Mouse (Mus musculus): ENCODE measurements around the gene Spata31d1b. TPM values are rescaled to one million over a fixed set of nuclear protein-coding genes. Genes with fewer than 3 reads are reported as not detected.
"Not testable (repeated sequence)": the region's sequence is repeated elsewhere in the genome, so short reads cannot be mapped to it uniquely, and the experiment has no call there.

Gene Spata31d1b
- total and polyA plus RNA-seq, 2 experiments from 2014 or later: 0.33 TPM; not detected in 1

DNA sequence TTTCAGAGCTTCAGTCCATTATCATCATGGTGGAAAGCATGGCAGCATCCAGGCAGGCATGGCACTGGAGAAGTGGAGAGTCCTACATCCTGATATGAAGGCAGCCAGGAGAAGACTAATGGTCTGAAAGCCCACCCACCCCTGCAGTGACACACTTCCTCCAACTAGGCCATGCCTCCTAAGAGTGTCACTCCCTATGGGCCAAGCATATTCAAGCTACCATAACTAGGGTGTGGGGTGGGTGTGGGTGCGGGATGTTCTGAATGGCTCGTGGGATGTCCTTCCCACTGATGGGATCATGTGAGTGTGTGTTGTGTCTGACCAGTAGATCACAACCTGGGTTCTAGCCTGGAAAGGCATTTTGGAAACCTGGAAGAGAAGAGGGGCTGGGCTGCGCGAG is 21.9 kb downstream of the Spata31d1b start:
- no peak overlapping the region for H3K27ac ChIP-seq (ENCODE audit: low read depth, low read length)
- WGBS: 89% methylated on average over 2 of the region's 4 CpGs
- no peaks in the 10 kb centered on the region for H3K27me3 ChIP-seq (ENCODE audit: insufficient read depth, low read length)
- DNase-seq (no peak), ATAC-seq (no peak)
- H3K4me1 ChIP-seq (ENCODE audit: insufficient read depth): no peaks in the 10 kb centered on the region
- H3K36me3 ChIP-seq (ENCODE audit: insufficient read depth): no peaks in the 10 kb centered on the region
- no peaks in the 10 kb centered on the region for H3K9me3 ChIP-seq (ENCODE audit: low read length)
- H3K9ac ChIP-seq: no peak overlapping the region
- no peak overlapping the region for H3K4me2 ChIP-seq (ENCODE audit: low read depth)
- TF ChIP-seq CTCF (IDR thresholded peaks at IDR 0.05; ENCODE audit: low read depth): no peak
- no peak overlapping the region for H3K4me3 ChIP-seq (ENCODE audit: low read depth, low read length)

DNA sequence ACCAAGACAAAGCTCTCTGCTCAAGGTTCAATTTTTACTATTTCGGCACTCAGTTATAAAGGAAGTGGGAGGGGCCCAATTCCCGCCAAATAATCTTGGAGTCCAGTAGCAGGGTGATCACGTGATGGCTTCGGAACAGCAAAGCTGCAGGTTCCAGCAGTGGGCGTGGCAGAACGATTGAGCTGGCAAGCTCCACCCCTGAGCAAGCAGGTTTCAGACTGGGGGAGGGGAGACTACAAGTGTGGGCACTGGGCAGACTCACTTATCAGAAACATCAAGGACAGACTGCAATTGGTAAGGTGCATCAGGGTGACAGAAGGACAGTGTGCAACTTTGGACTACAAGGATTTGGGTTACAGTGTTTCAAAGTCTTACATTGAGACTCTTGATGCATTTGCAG is 22.3 kb downstream of the Spata31d1b start:
- H3K27me3 ChIP-seq (ENCODE audit: insufficient read depth, low read length); H3K4me3 ChIP-seq (ENCODE audit: low read depth, low read length); H3K9me3 ChIP-seq (ENCODE audit: low read length); DNase-seq; H3K4me2 ChIP-seq (ENCODE audit: low read depth); ATAC-seq; H3K9ac ChIP-seq; H3K4me1 ChIP-seq (ENCODE audit: insufficient read depth); H3K36me3 ChIP-seq (ENCODE audit: insufficient read depth); H3K27ac ChIP-seq (ENCODE audit: low read depth, low read length): not testable (repeated sequence)
- 33% methylated on average over 6 of the region's 6 CpGs for WGBS

DNA sequence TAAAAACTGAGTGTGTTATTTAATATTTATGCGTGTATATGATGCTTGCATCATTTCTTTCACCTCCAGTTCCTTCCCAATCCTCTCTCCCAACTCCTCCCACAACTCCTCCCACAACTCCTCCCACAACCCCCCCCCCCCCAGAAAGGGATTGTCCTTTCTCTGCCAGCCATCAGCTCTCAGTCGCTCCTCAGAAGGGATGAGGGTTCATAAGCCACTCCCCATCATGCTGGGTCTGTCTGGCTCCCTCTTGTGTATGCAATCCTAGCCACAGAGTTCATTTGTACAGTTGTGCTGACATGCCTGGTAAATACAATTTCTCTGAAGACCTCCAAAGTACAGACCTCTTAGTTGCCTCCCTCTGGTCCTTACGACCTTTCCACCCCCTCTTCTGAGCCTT is 23.1 kb downstream of the Spata31d1b start:
- H3K27ac ChIP-seq (ENCODE audit: low read depth, low read length): no peak overlapping the region
- no peaks in the 10 kb centered on the region for H3K9me3 ChIP-seq (ENCODE audit: low read length)
- H3K9ac ChIP-seq: no peak overlapping the region
- TF ChIP-seq CTCF (IDR thresholded peaks at IDR 0.05; ENCODE audit: low read depth): peak; percentile 33
- no peak overlapping the region for H3K4me2 ChIP-seq (ENCODE audit: low read depth)
- H3K4me3 ChIP-seq (ENCODE audit: low read depth, low read length): no peak overlapping the region
- H3K36me3 ChIP-seq (ENCODE audit: insufficient read depth): no peaks in the 10 kb centered on the region
- H3K27me3 ChIP-seq (ENCODE audit: insufficient read depth, low read length): no peaks in the 10 kb centered on the region
- no peaks in the 10 kb centered on the region for H3K4me1 ChIP-seq (ENCODE audit: insufficient read depth)
- WGBS: 17% methylated on average over 3 of the region's 3 CpGs
- DNase-seq (no peak), ATAC-seq (peak; percentile 77)

DNA sequence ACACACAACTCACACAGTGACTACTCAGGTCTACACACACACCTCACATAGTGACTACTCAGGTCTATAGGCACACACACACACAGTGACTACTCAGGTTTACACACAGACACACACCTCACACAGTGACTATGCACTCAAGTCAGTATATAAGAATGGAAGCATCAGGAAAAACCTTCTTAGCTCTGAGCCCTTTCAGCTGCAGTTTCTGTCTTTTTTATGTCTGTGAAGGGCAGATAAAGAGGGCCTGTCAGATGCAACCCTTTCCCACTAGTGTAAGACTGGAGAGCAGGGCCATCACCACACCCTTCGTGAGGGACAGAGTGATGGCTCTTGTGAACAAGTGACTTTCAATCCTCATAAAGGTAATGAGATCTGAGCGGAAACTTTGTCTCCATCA is 26.4 kb downstream of the Spata31d1b start:
- 84% methylated on average over 2 of the region's 2 CpGs for WGBS
- Histone ChIP-seq H3K27ac (ENCODE audit: low read depth, low read length) (no peak overlapping the region), H3K36me3 (ENCODE audit: insufficient read depth) (no peaks in the 10 kb centered on the region), H3K27me3 (ENCODE audit: insufficient read depth, low read length) (no peaks in the 10 kb centered on the region), H3K9me3 (ENCODE audit: low read length) (no peaks in the 10 kb centered on the region), H3K4me2 (ENCODE audit: low read depth) (no peak overlapping the region), H3K4me3 (ENCODE audit: low read depth, low read length) (no peak overlapping the region), H3K9ac (no peak overlapping the region), H3K4me1 (ENCODE audit: insufficient read depth) (no peaks in the 10 kb centered on the region)
- ATAC-seq (no peak), DNase-seq (no peak)
- no peak for TF ChIP-seq CTCF (IDR thresholded peaks at IDR 0.05; ENCODE audit: low read depth)

DNA sequence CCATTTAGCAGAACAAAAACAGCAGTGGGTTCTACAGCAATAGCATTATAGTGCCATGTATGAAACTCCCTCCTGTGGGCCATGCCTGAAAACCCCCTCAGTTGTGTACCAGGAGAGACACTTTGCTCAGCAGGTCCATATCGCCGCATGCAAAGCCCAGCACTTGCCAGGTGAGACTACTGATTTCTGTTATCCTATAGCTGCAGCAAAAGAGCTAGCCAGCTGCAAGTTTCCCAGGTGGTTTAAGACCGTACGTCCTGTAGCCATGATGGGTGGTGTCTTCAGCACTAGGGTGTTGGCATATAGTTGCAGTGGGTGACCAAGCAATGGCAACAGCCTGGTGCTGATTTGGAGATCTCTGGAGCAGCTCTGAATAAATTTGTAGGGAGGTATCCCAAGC is 27.3 kb downstream of the Spata31d1b start:
- DNase-seq: no peak
- H3K4me1 ChIP-seq (ENCODE audit: insufficient read depth): no peaks in the 10 kb centered on the region
- no peaks in the 10 kb centered on the region for H3K36me3 ChIP-seq (ENCODE audit: insufficient read depth)
- no peak overlapping the region for H3K9ac ChIP-seq
- no peaks in the 10 kb centered on the region for H3K9me3 ChIP-seq (ENCODE audit: low read length)
- no peak overlapping the region for H3K4me2 ChIP-seq (ENCODE audit: low read depth)
- 90% methylated on average over 4 of the region's 4 CpGs for WGBS
- TF ChIP-seq CTCF (IDR thresholded peaks at IDR 0.05; ENCODE audit: low read depth): no peak
- no peak overlapping the region for H3K27ac ChIP-seq (ENCODE audit: low read depth, low read length)
- ATAC-seq: no peak
- H3K27me3 ChIP-seq (ENCODE audit: insufficient read depth, low read length): no peaks in the 10 kb centered on the region
- H3K4me3 ChIP-seq (ENCODE audit: low read depth, low read length): no peak overlapping the region

DNA sequence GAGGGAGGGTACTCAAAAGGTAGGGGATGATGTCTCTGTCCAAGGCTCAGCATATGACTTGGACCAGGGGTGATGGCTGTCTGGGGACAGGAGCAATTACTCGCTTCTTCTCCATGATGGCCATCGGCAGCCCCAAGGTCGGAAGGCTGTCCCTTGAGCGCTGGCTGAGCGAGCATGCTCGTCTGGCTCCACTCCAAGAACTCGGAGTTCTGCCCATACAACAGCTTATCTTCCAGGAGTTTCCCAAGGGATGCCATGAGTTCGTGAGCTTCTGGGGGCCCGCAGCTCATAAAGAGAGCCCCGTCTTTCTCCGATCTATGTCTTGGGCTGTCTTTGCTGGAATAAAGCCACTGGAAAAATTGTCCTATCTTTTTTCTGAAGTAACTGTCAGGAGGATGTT is 29.0 kb downstream of the Spata31d1b start:
- Histone ChIP-seq H3K9ac (no peak overlapping the region), H3K4me3 (ENCODE audit: low read depth, low read length) (no peak overlapping the region), H3K9me3 (ENCODE audit: low read length) (no peaks in the 10 kb centered on the region), H3K27me3 (ENCODE audit: insufficient read depth, low read length) (no peaks in the 10 kb centered on the region), H3K36me3 (ENCODE audit: insufficient read depth) (no peaks in the 10 kb centered on the region), H3K27ac (ENCODE audit: low read depth, low read length) (no peak overlapping the region), H3K4me2 (ENCODE audit: low read depth) (no peak overlapping the region), H3K4me1 (ENCODE audit: insufficient read depth) (no peaks in the 10 kb centered on the region)
- DNase-seq: no peak
- no peak for TF ChIP-seq CTCF (IDR thresholded peaks at IDR 0.05; ENCODE audit: low read depth)
- no peak for ATAC-seq
- WGBS: 91% methylated on average over 11 of the region's 11 CpGs

DNA sequence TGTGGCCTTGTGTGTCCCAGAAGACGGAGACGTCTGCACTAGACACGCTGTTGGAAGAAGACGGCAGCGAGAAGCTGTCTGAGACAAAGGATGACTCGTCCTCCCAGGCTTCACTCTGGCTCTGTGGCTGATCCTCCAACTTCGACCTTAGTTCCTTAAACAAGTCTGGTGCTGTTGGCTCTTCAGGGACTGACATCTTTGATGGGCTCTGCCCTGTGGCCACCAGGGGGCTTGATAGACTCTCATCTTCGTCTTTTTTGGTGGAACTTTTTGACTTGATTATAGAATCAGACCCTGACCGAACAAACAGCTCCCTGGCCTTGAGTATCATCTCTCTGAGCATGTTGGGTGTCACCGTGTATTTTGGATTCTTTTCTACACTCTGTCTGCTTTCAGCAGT is 29.6 kb downstream of the Spata31d1b start:
- H3K27ac ChIP-seq (ENCODE audit: low read depth, low read length): no peak overlapping the region
- ATAC-seq: no peak
- WGBS: 77% methylated on average over 10 of the region's 10 CpGs
- H3K4me2 ChIP-seq (ENCODE audit: low read depth): no peak overlapping the region
- H3K27me3 ChIP-seq (ENCODE audit: insufficient read depth, low read length): no peaks in the 10 kb centered on the region
- TF ChIP-seq CTCF (IDR thresholded peaks at IDR 0.05; ENCODE audit: low read depth): peak; percentile 31
- no peaks in the 10 kb centered on the region for H3K36me3 ChIP-seq (ENCODE audit: insufficient read depth)
- H3K4me1 ChIP-seq (ENCODE audit: insufficient read depth): no peaks in the 10 kb centered on the region
- H3K9ac ChIP-seq: no peak overlapping the region
- no peak overlapping the region for H3K4me3 ChIP-seq (ENCODE audit: low read depth, low read length)
- no peaks in the 10 kb centered on the region for H3K9me3 ChIP-seq (ENCODE audit: low read length)
- DNase-seq: no peak

DNA sequence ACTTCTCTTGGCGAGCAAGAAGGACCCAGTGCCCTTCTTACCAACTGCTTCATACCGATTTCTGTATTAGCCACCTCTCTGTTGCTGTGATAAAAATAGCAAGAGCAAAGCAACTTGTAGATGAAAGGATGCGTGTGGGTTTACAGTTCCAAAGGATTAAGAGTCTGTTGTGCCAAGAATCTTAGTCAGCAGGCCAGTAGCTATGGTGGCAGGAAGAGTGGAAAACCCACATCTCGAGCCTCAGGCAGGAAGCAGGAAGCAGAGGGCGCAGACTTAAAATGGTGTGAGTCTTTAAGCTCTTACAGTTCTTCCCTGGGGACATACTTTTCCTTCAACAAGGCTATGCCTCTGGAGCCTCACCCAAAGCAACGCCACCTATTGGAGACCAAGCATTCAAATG is 33.4 kb downstream of the Spata31d1b start:
- WGBS: 81% methylated on average over 6 of the region's 6 CpGs
- no peak for ATAC-seq
- Histone ChIP-seq H3K27me3 (ENCODE audit: insufficient read depth, low read length) (no peaks in the 10 kb centered on the region), H3K4me3 (ENCODE audit: low read depth, low read length) (no peak overlapping the region), H3K9me3 (ENCODE audit: low read length) (no peaks in the 10 kb centered on the region), H3K27ac (ENCODE audit: low read depth, low read length) (no peak overlapping the region), H3K4me1 (ENCODE audit: insufficient read depth) (no peaks in the 10 kb centered on the region), H3K4me2 (ENCODE audit: low read depth) (no peak overlapping the region), H3K9ac (no peak overlapping the region), H3K36me3 (ENCODE audit: insufficient read depth) (no peaks in the 10 kb centered on the region)
- no peak for DNase-seq
- no peak for TF ChIP-seq CTCF (IDR thresholded peaks at IDR 0.05; ENCODE audit: low read depth)

Measured in forebrain, postnatal 0 days (tissue).